Mouse (Mus musculus): ENCODE results near the gene Nt5dc3. TPM values are rescaled to one million over a fixed set of nuclear protein-coding genes. Genes with fewer than 3 reads are reported as not detected.

Gene Nt5dc3
- polyA plus RNA-seq, 1 experiment from 2014 or later, result 1.3 TPM

GRCm38 (mm10) chr10:86819649-86820165, 40.9 kb downstream of the Nt5dc3 start:
- 63% methylated on average over 8 of the region's 8 CpGs for WGBS
- Histone ChIP-seq H3K27me3 (replicated peaks; ENCODE audit: control insufficient read depth, insufficient read depth, low read length) (no peaks in the 10 kb centered on the region), H3K9me3 (ENCODE audit: control insufficient read depth, low read length) (no peaks in the 10 kb centered on the region), H3K4me3 (ENCODE audit: low read depth, low read length) (no peak overlapping the region), H3K36me3 (ENCODE audit: control insufficient read depth, insufficient read depth, low read length) (no peaks in the 10 kb centered on the region), H3K9ac (ENCODE audit: low read depth, low read length) (no peak overlapping the region), H3K4me2 (no peak overlapping the region), H3K4me1 (replicated peaks; ENCODE audit: control insufficient read depth, insufficient read depth, low read length) (peaks cover 7% of the 10 kb centered on the region), H3K27ac (ENCODE audit: low read depth, low read length) (no peak overlapping the region)
- ATAC-seq (replicated peaks; ENCODE audit: low FRiP score) (no peak), DNase-seq (ENCODE audit: low spot score) (no peak)

- no peak for DNase-seq (ENCODE audit: low spot score)
Observed at GRCm38 (mm10) chr10:86821014-86821413, 42.2 kb downstream of the Nt5dc3 start.

DNA sequence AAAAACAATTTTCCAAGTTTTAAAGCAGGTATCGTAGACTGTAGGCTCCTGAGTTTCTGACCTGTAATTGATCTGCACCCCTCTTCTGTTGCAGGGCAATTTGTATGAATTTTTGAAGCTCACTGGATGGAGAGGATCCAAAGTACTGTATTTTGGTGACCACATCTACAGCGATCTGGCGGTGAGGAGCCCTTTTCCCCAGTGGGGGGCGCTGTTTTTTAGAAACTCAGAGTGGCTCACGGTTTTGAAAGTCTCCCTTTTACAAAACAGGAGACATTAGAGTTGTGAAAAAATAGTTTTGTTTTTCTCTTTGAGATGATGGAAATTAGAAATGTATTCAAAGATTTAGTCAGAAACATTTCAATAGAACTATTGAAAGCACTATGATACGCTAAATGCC, 45.3 kb downstream of the Nt5dc3 start:
- H3K4me3 ChIP-seq (ENCODE audit: low read depth, low read length), result no peak overlapping the region
- no peak overlapping the region for H3K9ac ChIP-seq (ENCODE audit: low read depth, low read length)
- H3K4me2 ChIP-seq, result no peak overlapping the region
- H3K9me3 ChIP-seq (ENCODE audit: control insufficient read depth, low read length), result no peaks in the 10 kb centered on the region
- H3K27me3 ChIP-seq (replicated peaks; ENCODE audit: control insufficient read depth, insufficient read depth, low read length), result no peaks in the 10 kb centered on the region
- ATAC-seq (replicated peaks; ENCODE audit: low FRiP score), result no peak
- H3K27ac ChIP-seq (ENCODE audit: low read depth, low read length), result no peak overlapping the region
- H3K4me1 ChIP-seq (replicated peaks; ENCODE audit: control insufficient read depth, insufficient read depth, low read length), result no peaks in the 10 kb centered on the region; the same call in 1 of the 2 replicates
- no peaks in the 10 kb centered on the region; the same call in 1 of the 2 replicates for H3K36me3 ChIP-seq (ENCODE audit: control insufficient read depth, insufficient read depth, low read length)
- DNase-seq (ENCODE audit: low spot score), result no peak
- 81% methylated on average over 6 of the region's 6 CpGs for WGBS

More at GRCm38 (mm10) chr10:86821014-86821413, 42.2 kb downstream of the Nt5dc3 start:
- Histone ChIP-seq H3K9me3 (ENCODE audit: control insufficient read depth, low read length) (no peaks in the 10 kb centered on the region), H3K27ac (ENCODE audit: low read depth, low read length) (no peak overlapping the region), H3K4me3 (ENCODE audit: low read depth, low read length) (no peak overlapping the region), H3K36me3 (ENCODE audit: control insufficient read depth, insufficient read depth, low read length) (no peaks in the 10 kb centered on the region; the same call in 1 of the 2 replicates), H3K9ac (ENCODE audit: low read depth, low read length) (no peak overlapping the region), H3K4me2 (no peak overlapping the region), H3K27me3 (replicated peaks; ENCODE audit: control insufficient read depth, insufficient read depth, low read length) (no peaks in the 10 kb centered on the region), H3K4me1 (replicated peaks; ENCODE audit: control insufficient read depth, insufficient read depth, low read length) (peaks cover 5% of the 10 kb centered on the region)
- no peak for ATAC-seq (replicated peaks; ENCODE audit: low FRiP score)
- WGBS, result 91% methylated on average over 7 of the region's 7 CpGs

- Histone ChIP-seq H3K9ac (ENCODE audit: low read depth, low read length) (no peak overlapping the region), H3K4me3 (ENCODE audit: low read depth, low read length) (no peak overlapping the region), H3K27me3 (replicated peaks; ENCODE audit: control insufficient read depth, insufficient read depth, low read length) (no peaks in the 10 kb centered on the region), H3K4me1 (replicated peaks; ENCODE audit: control insufficient read depth, insufficient read depth, low read length) (no peaks in the 10 kb centered on the region), H3K36me3 (ENCODE audit: control insufficient read depth, insufficient read depth, low read length) (no peaks in the 10 kb centered on the region; the same call in 1 of the 2 replicates), H3K9me3 (ENCODE audit: control insufficient read depth, low read length) (no peaks in the 10 kb centered on the region), H3K4me2 (no peak overlapping the region), H3K27ac (ENCODE audit: low read depth, low read length) (no peak overlapping the region)
- DNase-seq (ENCODE audit: low spot score) (no peak), ATAC-seq (replicated peaks; ENCODE audit: low FRiP score) (no peak)
- WGBS, result 92% methylated on average over 14 of the region's 14 CpGs
Observed at GRCm38 (mm10) chr10:86824871-86825270, 46.1 kb downstream of the Nt5dc3 start.

DNA sequence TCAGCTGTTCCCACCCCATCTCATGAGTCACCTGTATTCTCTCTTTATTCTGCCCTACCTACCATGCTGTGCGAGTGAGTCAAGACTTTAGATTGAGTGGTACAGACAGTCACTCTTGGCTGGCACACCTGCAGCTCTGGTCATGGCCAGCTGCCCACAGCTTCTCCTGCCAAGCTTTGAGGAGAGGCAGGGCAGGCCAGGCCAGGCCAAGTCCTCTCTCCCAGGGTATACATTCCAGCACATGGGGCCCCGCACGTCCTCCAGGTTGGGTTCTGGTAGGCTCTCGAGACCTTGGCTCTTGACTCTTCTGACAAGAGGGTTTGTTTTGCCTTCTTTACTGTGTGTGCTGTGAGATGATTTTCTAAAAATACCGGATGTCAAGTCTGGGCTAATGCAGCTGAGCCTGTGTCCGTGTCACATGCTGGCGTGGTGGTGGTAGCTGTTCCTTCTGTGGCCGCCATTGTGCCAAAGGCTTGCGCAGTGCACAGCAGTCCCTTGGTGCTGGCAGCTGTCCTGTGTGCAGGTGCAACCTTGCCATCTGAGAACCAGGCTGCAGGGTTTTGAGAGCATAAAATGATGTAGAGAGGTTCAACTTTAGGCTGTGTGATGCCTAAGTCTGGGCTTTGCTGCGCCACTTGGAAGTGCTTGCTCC, 47.2 kb downstream of the Nt5dc3 start:
- no peak for ATAC-seq (replicated peaks; ENCODE audit: low FRiP score)
- H3K36me3 ChIP-seq (ENCODE audit: control insufficient read depth, insufficient read depth, low read length), result no peaks in the 10 kb centered on the region; the same call in 1 of the 2 replicates

DNA sequence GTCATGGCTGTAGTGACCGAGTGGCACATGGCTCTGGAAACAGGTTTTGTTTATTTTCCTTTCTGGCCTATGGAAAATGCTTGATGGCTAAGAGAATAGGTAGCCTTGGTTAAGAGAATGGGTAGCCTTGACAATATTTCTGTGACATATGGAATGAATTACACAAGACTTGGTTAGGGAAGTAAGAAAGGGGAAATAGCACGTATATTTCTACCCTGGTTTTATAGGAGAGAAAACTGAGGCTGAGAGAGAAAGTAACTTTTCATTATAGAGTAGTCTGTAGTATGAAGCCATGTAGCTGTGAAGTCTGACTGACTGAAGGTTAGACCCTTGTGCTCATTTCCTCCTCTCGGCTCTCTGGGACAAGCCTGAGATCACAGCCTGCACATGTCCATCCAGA, 48.1 kb downstream of the Nt5dc3 start:
- Histone ChIP-seq H3K36me3 (ENCODE audit: control insufficient read depth, insufficient read depth, low read length) (no peaks in the 10 kb centered on the region; the same call in 1 of the 2 replicates), H3K4me3 (ENCODE audit: low read depth, low read length) (no peak overlapping the region), H3K9ac (ENCODE audit: low read depth, low read length) (no peak overlapping the region), H3K27ac (ENCODE audit: low read depth, low read length) (no peak overlapping the region), H3K4me1 (replicated peaks; ENCODE audit: control insufficient read depth, insufficient read depth, low read length) (no peaks in the 10 kb centered on the region), H3K4me2 (no peak overlapping the region), H3K9me3 (ENCODE audit: control insufficient read depth, low read length) (no peaks in the 10 kb centered on the region), H3K27me3 (replicated peaks; ENCODE audit: control insufficient read depth, insufficient read depth, low read length) (no peaks in the 10 kb centered on the region)
- DNase-seq (ENCODE audit: low spot score) (no peak), ATAC-seq (replicated peaks; ENCODE audit: low FRiP score) (no peak)
- 74% methylated on average over 3 of the region's 3 CpGs for WGBS

More for the DNA sequence above, 47.2 kb downstream of the Nt5dc3 start:
- no peak for DNase-seq (ENCODE audit: low spot score)
- Histone ChIP-seq H3K27ac (ENCODE audit: low read depth, low read length) (no peak overlapping the region), H3K9ac (ENCODE audit: low read depth, low read length) (no peak overlapping the region), H3K27me3 (replicated peaks; ENCODE audit: control insufficient read depth, insufficient read depth, low read length) (no peaks in the 10 kb centered on the region), H3K4me2 (no peak overlapping the region), H3K9me3 (ENCODE audit: control insufficient read depth, low read length) (no peaks in the 10 kb centered on the region), H3K4me3 (ENCODE audit: low read depth, low read length) (no peak overlapping the region), H3K4me1 (replicated peaks; ENCODE audit: control insufficient read depth, insufficient read depth, low read length) (no peaks in the 10 kb centered on the region)
- 93% methylated on average over 10 of the region's 10 CpGs for WGBS

- DNase-seq (ENCODE audit: low spot score) (no peak), ATAC-seq (replicated peaks; ENCODE audit: low FRiP score) (no peak)
Observed at GRCm38 (mm10) chr10:86828221-86829135, 49.7 kb downstream of the Nt5dc3 start.

DNA sequence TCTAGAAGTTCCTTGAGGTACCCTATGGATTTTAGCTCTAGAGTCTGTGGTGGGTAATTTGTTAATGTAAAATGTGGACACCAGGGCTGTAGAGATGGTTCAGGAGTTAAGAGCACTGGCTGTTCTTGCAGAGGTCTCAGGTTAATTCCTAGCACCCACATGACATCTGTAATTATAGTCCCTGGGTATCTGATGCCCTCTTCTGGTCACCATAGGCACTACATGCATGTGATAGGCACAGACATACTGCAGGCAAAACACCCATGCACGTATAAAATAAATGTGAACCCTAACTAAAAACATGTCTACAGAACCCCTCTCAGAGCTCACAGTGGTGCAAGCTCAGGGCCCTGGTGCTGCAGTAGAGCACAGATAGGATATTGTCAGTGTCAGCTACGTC, 50.7 kb downstream of the Nt5dc3 start:
- no peak for ATAC-seq (replicated peaks; ENCODE audit: low FRiP score)
- Histone ChIP-seq H3K9me3 (ENCODE audit: control insufficient read depth, low read length) (no peaks in the 10 kb centered on the region), H3K4me3 (ENCODE audit: low read depth, low read length) (no peak overlapping the region), H3K4me2 (no peak overlapping the region), H3K27me3 (replicated peaks; ENCODE audit: control insufficient read depth, insufficient read depth, low read length) (no peaks in the 10 kb centered on the region), H3K27ac (ENCODE audit: low read depth, low read length) (no peak overlapping the region), H3K36me3 (ENCODE audit: control insufficient read depth, insufficient read depth, low read length) (no peaks in the 10 kb centered on the region; the same call in 1 of the 2 replicates), H3K9ac (ENCODE audit: low read depth, low read length) (no peak overlapping the region), H3K4me1 (replicated peaks; ENCODE audit: control insufficient read depth, insufficient read depth, low read length) (no peaks in the 10 kb centered on the region)
- WGBS, result 81% methylated on average over 2 of the region's 2 CpGs
- DNase-seq (ENCODE audit: low spot score), result no peak

More at GRCm38 (mm10) chr10:86828221-86829135, 49.7 kb downstream of the Nt5dc3 start:
- Histone ChIP-seq H3K27me3 (replicated peaks; ENCODE audit: control insufficient read depth, insufficient read depth, low read length) (no peaks in the 10 kb centered on the region), H3K9ac (ENCODE audit: low read depth, low read length) (no peak overlapping the region), H3K4me2 (no peak overlapping the region), H3K4me3 (ENCODE audit: low read depth, low read length) (no peak overlapping the region), H3K9me3 (ENCODE audit: control insufficient read depth, low read length) (no peaks in the 10 kb centered on the region), H3K4me1 (replicated peaks; ENCODE audit: control insufficient read depth, insufficient read depth, low read length) (no peaks in the 10 kb centered on the region), H3K36me3 (ENCODE audit: control insufficient read depth, insufficient read depth, low read length) (no peaks in the 10 kb centered on the region; the same call in 1 of the 2 replicates), H3K27ac (ENCODE audit: low read depth, low read length) (no peak overlapping the region)
- 90% methylated on average over 15 of the region's 15 CpGs for WGBS
